Mouse (Mus musculus) MEL (cell line): Measurements from ENCODE around the gene Scamp1. TPM values are rescaled to one million over a fixed set of nuclear protein-coding genes. Genes with fewer than 3 reads are reported as not detected.

ENCODE experiments used
- DNase-seq: peaks from one replicate; pipeline ENCODE4 v3.0.0; 2011; ENCODE audit warnings: low read depth, low spot score
- H3K27ac ChIP-seq: 2 replicates; pipeline ENCODE4 v1.5.1; 2012; ENCODE audit warnings: low read depth, mild to moderate bottlenecking, control low read depth, low read length, moderate library complexity; ENCODE audit not compliant: control insufficient read depth
- H3K27me3 ChIP-seq, 2 experiments: fragments of 150-350 bp in 1 of 2; sonication (generic) in 1 of 2; 2 replicates each; pipeline ENCODE4 v1.6.1; 2012; ENCODE audit warnings: low read length in 2 of 2, mild to moderate bottlenecking in 2 of 2, improper control_type of control experiment in 1 of 2, moderate library complexity in 1 of 2; ENCODE audit not compliant: insufficient read depth in 2 of 2, control insufficient read depth in 1 of 2
- H3K36me3 ChIP-seq, 2 experiments: 2 replicates each; pipeline ENCODE4 v1.6.1; 2012 to 2014; ENCODE audit warnings: low read length in 2 of 2, improper control_type of control experiment in 1 of 2, inconsistent platforms in 1 of 2, mild to moderate bottlenecking in 1 of 2; ENCODE audit not compliant: insufficient read depth in 2 of 2, control insufficient read depth in 1 of 2
- H3K4me1 ChIP-seq, 2 experiments: fragments of 150-350 bp in 1 of 2; sonication (generic) in 1 of 2; 2 replicates each; pipeline ENCODE4 v1.6.1; 2012; ENCODE audit warnings: low read length in 2 of 2, improper control_type of control experiment in 1 of 2, mild to moderate bottlenecking in 1 of 2; ENCODE audit not compliant: insufficient read depth in 2 of 2, control insufficient read depth in 1 of 2
- H3K4me3 ChIP-seq, 2 experiments: fragments of 150-350 bp in 1 of 2; sonication (generic) in 1 of 2; 2 replicates each; pipeline ENCODE4 v1.5.1; 2012; ENCODE audit warnings: low read depth in 2 of 2, low read length in 2 of 2, mild to moderate bottlenecking in 2 of 2, moderate library complexity in 2 of 2, control low read depth in 1 of 2, improper control_type of control experiment in 1 of 2; ENCODE audit not compliant: control insufficient read depth in 1 of 2, insufficient read depth in 1 of 2
- H3K79me2 ChIP-seq: 2 replicates; pipeline ENCODE4 v1.6.1; 2012; ENCODE audit warnings: mild to moderate bottlenecking, low read length, moderate library complexity; ENCODE audit not compliant: control insufficient read depth, poor library complexity, insufficient read depth
- H3K9ac ChIP-seq: 2 replicates; pipeline ENCODE4 v1.6.1; 2012; ENCODE audit warnings: low read depth, mild to moderate bottlenecking, control low read depth, low read length, moderate library complexity; ENCODE audit not compliant: control insufficient read depth, poor library complexity, severe bottlenecking
- H3K9me3 ChIP-seq: fragments of 150-350 bp; sonication (generic); replicated peaks from 2 replicates; pipeline ENCODE4 v1.6.1; 2012; ENCODE audit warnings: mild to moderate bottlenecking, low read length, improper control_type of control experiment, moderate library complexity; ENCODE audit not compliant: insufficient read depth
- BHLHE40 ChIP-seq: IDR thresholded peaks from 2 replicates; pipeline ENCODE4 v1.6.1; 2012; ENCODE audit warnings: low read depth, mild to moderate bottlenecking, inconsistent platforms, low read length, improper control_type of control experiment, borderline replicate concordance
- CHD1 ChIP-seq: IDR thresholded peaks from 2 replicates; pipeline ENCODE4 v1.6.1; 2012; ENCODE audit warnings: low read depth, mild to moderate bottlenecking, inconsistent platforms, low read length, improper control_type of control experiment
- EP300 ChIP-seq, 2 experiments: IDR thresholded peaks; 2 replicates each; pipeline ENCODE4 v1.6.1; 2011; ENCODE audit warnings: improper control_type of control experiment in 2 of 2, low read length in 2 of 2, low read depth in 1 of 2, mild to moderate bottlenecking in 1 of 2
- ETS1 ChIP-seq: IDR thresholded peaks from 2 replicates; pipeline ENCODE4 v1.6.1; 2012; ENCODE audit warnings: low read depth, mild to moderate bottlenecking, inconsistent platforms, low read length, improper control_type of control experiment, moderate library complexity
- MAFK ChIP-seq: IDR thresholded peaks from 2 replicates; pipeline ENCODE4 v1.6.1; 2011; ENCODE audit warnings: low read depth, mild to moderate bottlenecking, low read length, improper control_type of control experiment, borderline replicate concordance
- MAX ChIP-seq: IDR thresholded peaks from 2 replicates; pipeline ENCODE4 v1.6.1; 2011; ENCODE audit warnings: low read length, improper control_type of control experiment
- MAZ ChIP-seq: IDR thresholded peaks from 2 replicates; pipeline ENCODE4 v1.6.1; 2012; ENCODE audit warnings: low read depth, mild to moderate bottlenecking, inconsistent platforms, low read length, improper control_type of control experiment
- NELFE ChIP-seq: IDR thresholded peaks from 2 replicates; pipeline ENCODE4 v1.6.1; 2011; ENCODE audit warnings: low read depth, low read length, improper control_type of control experiment
- NRF1 ChIP-seq: IDR thresholded peaks from 2 replicates; pipeline ENCODE4 v1.6.1; 2014; ENCODE audit warnings: low read depth, mild to moderate bottlenecking, inconsistent platforms, low read length, improper control_type of control experiment, moderate library complexity; ENCODE audit not compliant: poor library complexity, insufficient read depth, severe bottlenecking
- POLR2AphosphoS2 ChIP-seq: IDR thresholded peaks from 2 replicates; pipeline ENCODE4 v1.6.1; 2011; ENCODE audit warnings: low read length, improper control_type of control experiment
- POLR2AphosphoS5 ChIP-seq: IDR thresholded peaks from 2 replicates; pipeline ENCODE4 v1.6.1; 2012; ENCODE audit warnings: low read depth, borderline replicate concordance, mild to moderate bottlenecking, inconsistent platforms, low read length, moderate library complexity, mixed read lengths
- SMC3 ChIP-seq: IDR thresholded peaks from 2 replicates; pipeline ENCODE4 v1.6.1; 2011; ENCODE audit warnings: low read depth, low read length, improper control_type of control experiment
- TCF12 ChIP-seq: IDR thresholded peaks from 2 replicates; pipeline ENCODE4 v1.6.1; 2014; ENCODE audit warnings: low read depth, mild to moderate bottlenecking, inconsistent platforms, low read length, improper control_type of control experiment, moderate library complexity
- USF1 ChIP-seq: IDR thresholded peaks from 2 replicates; pipeline ENCODE4 v1.6.1; 2014; ENCODE audit warnings: low read depth, mild to moderate bottlenecking, inconsistent platforms, low read length, improper control_type of control experiment, moderate library complexity
- USF2 ChIP-seq, 2 experiments: IDR thresholded peaks; 2 replicates each; pipeline ENCODE4 v1.6.1; 2011 to 2012; ENCODE audit warnings: improper control_type of control experiment in 2 of 2, low read length in 2 of 2, borderline replicate concordance in 1 of 2, inconsistent platforms in 1 of 2, low read depth in 1 of 2, mild to moderate bottlenecking in 1 of 2; ENCODE audit not compliant: insufficient read depth in 1 of 2
- ZC3H11A ChIP-seq: IDR thresholded peaks from 2 replicates; pipeline ENCODE4 v1.6.1; 2012; ENCODE audit warnings: low read depth, mild to moderate bottlenecking, inconsistent platforms, low read length, improper control_type of control experiment
- polyA plus RNA-seq, 2 experiments: library from polyadenylated mRNA; stranded (reverse) in 1 of 2; unstranded in 1 of 2; fragments of >175 nt in 1 of 2; fragments of >200 nt in 1 of 2; gene quantifications; 2 replicates each; pipeline versions ENCODE4 v1.2.1 to v1.2.4; 2012; ENCODE audit warnings: low replicate concordance in 2 of 2, low read depth in 1 of 2; ENCODE audit not compliant: insufficient read length in 2 of 2, insufficient read depth in 1 of 2, missing spikeins in 1 of 2
- total RNA-seq: library from RNA; depleted of rRNA; stranded (reverse); fragments of 300-350 nt; gene quantifications from 2 replicates; pipeline ENCODE4 v1.2.3, GENCODE M21; 2012

Gene Scamp1
- total and polyA plus RNA-seq, 3 experiments, result 0.03 TPM; not detected in 2

- no peak overlapping the region for H3K27ac ChIP-seq
- H3K4me3 ChIP-seq, result no peak overlapping the region
- H3K9ac ChIP-seq, result no peak overlapping the region
Measured at GRCm38 (mm10) chr13:94300232-94300631, 14.6 kb upstream of the Scamp1 start.

GRCm38 (mm10) chr13:94298401-94298800 lies 12.7 kb upstream of the Scamp1 start:
- no peaks in the 10 kb centered on the region for H3K4me1 ChIP-seq
- H3K9me3 ChIP-seq, result no peaks in the 10 kb centered on the region
- no peaks in the 10 kb centered on the region for H3K79me2 ChIP-seq
- TF ChIP-seq ZC3H11A (no peak), POLR2AphosphoS5 (no peak), POLR2AphosphoS2 (no peak), USF1 (no peak), NELFE (no peak), TCF12 (no peak), SMC3 (no peak), MAX (no peak), EP300 (IDR thresholded peaks at IDR 0.05; ENCODE audit: low read depth in 1 of 2, low read length in 2 of 2) (no peak), MAZ (no peak), MAFK (no peak), CHD1 (no peak)
- no peaks in the 10 kb centered on the region; a peak in 1 of 4 replicates for H3K27me3 ChIP-seq
- no peak overlapping the region for H3K4me3 ChIP-seq
- H3K9ac ChIP-seq, result no peak overlapping the region
- no peaks in the 10 kb centered on the region for H3K36me3 ChIP-seq
- H3K27ac ChIP-seq, result no peak overlapping the region
- DNase-seq, result no peak

More at GRCm38 (mm10) chr13:94300232-94300631, 14.6 kb upstream of the Scamp1 start:
- no peak for TF ChIP-seq NRF1
- no peak for TF ChIP-seq ETS1
- TF ChIP-seq CHD1, result no peak
- no peak for TF ChIP-seq MAFK
- no peak for TF ChIP-seq ZC3H11A
- TF ChIP-seq USF2 (IDR thresholded peaks at IDR 0.05; ENCODE audit: borderline replicate concordance in 1 of 2, insufficient read depth in 1 of 2, low read depth in 1 of 2, low read length in 2 of 2), result no peak
- no peak for TF ChIP-seq BHLHE40
- DNase-seq, result no peak
- no peaks in the 10 kb centered on the region for H3K4me1 ChIP-seq
- H3K79me2 ChIP-seq, result no peaks in the 10 kb centered on the region
- no peaks in the 10 kb centered on the region for H3K36me3 ChIP-seq
- no peaks in the 10 kb centered on the region; a peak in 1 of 4 replicates for H3K27me3 ChIP-seq
- no peaks in the 10 kb centered on the region for H3K9me3 ChIP-seq
